Mouse (Mus musculus) cerebellum, postnatal 4 days (tissue): ENCODE measurements around the gene Col13a1.

Source experiments
- DNase-seq, 2 experiments: peaks; one replicate each; pipeline ENCODE4 v3.0.0; 2022; ENCODE audit warnings: low spot score in 2 of 2, mixed read lengths in 1 of 2

The Col13a1 gene

DNA sequence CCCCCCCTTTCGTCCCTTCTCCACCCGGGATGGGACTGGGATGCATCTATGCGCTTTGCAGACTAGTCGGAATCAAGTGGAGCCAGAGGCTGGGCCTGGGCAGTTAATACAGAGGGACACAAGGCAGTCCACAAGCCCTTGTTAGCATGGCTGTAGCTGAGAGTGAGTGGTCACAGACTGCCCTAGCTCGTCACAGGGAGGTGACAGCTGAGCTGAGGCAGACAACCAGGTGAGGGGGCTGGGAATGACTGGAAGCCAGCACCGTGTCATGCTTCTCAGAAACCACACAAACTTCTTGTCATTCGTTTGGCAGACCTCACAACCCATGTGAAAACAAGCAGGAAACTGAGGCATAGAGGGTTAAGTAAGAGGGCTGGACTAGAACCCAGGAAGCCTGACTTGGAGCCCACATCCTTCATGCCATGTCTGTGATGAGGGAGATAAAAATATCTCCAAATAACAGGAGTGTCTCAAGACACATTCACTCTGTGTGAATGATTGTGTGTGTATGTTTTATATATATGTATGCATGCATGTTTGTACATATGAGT lies 10.8 kb downstream of the Col13a1 start:
- no peak for DNase-seq

DNA sequence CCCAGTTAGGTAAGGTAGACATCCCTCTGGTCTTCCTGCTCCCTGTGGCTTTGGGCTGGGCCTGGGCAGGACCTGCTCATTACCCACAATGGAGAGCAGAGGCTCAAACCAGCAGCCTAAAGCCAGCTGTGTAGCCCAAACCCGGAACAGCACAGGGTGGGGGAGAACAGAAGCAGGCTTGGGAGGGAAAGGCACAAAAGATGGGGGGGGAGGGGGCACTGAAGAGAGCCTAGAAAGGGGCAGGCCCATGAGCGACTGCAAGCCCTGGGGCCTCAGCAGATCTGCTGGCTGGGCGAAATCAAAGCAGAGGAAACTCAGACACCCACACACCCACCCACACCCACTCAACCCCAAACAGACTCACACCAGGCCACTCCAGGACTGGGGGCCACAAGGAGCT lies 11.7 kb downstream of the Col13a1 start:
- DNase-seq, result no peak

DNA sequence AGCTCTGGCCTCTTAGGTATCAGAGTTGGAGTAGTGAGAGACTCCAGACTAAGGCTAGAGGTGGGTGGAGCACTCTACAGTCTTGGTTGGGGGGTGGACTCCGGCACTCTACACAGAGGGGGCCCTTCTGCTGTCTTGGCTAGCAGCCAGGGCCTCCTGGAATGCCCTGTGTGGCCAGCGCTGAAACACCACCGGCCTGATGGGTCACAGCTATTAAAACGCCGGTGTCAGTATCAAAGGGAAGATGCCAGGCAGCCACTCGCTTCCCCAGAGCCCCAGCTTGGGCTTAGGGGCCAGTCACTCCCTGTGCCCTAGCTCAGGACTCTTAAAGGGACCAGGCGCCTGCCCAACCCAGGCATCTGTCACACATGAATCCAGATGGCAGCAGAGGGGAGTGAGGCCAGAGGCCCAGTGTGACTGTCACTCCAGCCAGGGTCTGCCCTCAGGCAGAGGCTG lies 13.5 kb downstream of the Col13a1 start:
- peak in 1 of 2 experiments; percentile 51 for DNase-seq

DNA sequence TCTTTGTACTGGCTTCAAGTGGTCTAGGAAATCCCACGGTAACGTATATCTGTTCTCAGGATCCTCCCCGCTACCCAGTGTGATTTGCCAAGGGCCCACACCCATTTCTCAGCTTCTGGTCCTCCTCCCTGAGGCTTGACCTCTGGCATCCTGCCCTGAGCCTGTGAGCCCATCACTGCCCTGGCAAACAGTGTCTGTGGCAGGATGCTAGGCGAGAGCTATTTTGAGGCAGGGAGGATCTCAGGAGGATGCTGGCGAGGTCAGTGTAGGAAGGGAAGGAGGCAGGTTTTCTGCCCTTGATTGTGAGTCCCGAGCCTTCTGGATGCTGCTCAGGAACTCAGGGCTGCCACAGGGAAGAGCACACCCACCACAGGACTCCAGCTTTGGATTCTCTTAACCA lies 22.2 kb downstream of the Col13a1 start:
- DNase-seq, result no peak

DNA sequence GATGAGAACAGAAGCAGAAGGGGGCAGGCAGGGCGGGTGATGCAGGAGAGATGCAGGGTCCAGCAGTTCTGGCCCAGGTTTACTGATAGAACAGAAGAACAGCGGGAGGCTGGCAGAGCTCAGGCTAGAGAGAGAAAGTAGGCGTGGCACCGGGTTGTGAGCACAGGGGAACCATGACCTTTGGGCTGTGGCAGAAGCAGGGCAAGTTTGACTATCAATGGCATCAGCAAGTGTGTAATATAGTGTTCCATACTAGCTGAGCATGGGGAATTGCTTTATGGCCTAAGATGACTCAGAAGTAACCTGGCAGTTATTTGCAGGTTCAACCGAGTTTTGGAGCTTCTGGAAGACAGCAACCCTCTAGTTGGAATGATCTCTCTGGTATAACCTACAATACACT lies 25.0 kb downstream of the Col13a1 start:
- no peak for DNase-seq

DNA sequence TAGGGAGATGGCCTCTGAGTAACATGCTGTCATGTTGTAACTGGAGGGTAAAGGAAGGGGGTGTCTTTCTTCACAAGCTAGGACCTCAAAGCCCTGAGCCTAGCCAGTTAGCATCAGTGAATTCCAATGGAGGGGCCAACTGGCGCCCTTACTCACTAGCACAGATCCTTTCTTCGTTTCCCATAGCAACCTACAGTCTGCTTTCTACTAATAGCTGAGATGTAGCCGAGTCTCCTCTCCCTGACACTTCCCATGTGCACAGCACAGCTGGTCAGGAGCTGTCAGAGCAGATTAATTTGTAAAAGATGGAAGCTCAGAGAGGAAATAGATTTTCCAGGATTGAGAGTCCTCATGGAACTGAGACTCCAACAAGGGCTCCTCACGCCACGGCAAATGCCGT lies 29.4 kb downstream of the Col13a1 start:
- DNase-seq, result no peak

DNA sequence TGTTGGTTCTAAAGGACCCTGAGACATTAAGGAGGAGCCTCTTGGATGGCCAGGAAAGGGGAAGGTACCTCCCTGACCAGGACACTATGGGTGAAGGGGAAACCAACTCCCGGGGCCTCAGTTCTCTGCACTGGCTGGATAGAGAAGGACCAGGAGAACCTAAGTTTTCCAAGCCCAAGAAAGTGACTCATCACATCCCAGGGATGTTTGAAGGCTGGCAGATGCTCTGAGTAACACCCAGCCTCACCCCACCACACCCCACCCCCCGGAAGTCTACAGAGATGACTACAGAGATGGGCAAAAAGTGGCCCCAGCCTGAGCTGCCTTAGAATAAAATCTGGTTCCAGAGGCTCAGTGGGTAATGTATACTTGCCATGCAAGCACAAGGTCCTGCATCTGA lies 34.5 kb downstream of the Col13a1 start:
- DNase-seq, result no peak

DNA sequence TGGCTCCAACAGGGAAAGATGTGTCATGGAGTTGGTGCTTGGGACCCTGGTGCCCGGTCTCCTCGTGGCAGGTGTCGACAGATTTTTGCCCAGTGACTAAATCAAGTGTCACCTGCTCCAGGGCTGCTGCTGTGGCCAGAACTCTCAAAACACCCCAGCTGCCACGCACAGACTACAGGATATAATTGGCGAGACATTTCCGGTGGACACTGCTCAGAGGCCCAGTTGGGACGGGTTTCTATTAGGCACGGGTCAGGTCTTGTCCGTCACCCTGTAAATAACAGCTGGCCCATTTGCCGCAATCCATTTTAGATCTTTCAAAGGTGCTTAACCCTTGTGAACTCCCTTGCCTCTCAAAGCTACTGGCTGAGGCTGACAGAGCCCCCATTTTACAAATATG lies 35.4 kb downstream of the Col13a1 start:
- DNase-seq, result no peak

DNA sequence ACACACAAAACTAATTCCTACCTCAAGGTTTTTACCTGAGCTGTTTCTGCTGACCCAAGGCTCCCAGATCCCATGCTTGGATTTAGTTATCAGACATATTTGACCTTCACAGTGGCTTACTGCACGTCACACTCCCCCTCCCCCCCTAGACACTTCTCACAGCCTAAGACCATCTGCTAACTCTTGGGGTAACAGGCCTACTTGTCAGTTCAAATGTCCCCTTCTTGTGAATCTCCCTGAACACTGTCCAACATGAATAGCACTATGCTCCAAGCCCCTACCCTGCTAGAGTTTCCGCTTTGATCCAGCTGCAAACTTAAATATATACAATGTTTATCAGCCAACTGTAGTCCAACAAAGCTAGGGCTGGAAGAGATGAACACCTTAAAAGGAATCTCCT lies 36.2 kb downstream of the Col13a1 start:
- no peak for DNase-seq

DNA sequence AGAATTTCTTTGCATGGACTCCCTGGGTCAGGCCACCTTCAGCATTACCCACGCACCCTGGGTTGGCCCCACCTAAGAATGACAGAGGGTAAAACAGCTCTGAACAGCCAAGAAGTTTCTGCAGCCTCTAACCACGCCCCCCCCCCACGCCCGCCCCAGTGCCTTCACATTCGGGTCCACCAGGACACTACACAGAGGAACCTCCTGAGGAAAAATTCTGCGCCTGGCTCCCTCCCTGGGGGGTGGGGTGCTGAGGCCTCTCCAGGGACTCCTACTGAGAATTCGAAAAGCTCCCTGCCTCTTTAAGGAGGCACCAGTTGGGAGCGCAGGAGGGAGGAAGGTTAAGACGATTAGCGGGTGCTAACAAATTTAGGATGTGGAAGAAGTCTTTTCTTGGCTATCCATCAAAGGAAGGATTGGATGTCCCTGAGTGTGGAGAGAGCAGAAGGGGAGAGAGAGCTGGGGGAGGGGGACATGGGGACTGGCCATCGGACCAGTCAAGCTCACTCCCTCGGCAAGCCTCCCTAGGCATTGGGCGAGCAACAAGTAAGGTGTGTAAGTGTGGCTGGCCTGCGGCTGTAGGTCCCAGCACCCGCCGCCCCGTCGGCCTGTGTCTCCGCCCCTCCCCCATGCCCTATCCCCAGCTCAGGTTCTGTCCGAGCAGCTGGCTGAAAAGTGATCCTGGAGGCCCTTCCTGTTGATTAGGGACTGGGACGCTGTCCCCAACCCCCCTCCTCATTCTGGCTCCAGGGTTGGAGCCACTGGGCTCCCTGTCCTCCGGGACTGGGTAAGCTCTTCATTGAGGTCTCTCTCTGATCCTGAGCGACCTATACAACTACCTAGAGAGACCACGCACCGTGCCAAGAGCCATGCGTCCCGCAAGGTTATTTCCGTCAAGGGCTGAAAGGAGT lies 42.4 kb downstream of the Col13a1 start:
- no peak for DNase-seq

DNA sequence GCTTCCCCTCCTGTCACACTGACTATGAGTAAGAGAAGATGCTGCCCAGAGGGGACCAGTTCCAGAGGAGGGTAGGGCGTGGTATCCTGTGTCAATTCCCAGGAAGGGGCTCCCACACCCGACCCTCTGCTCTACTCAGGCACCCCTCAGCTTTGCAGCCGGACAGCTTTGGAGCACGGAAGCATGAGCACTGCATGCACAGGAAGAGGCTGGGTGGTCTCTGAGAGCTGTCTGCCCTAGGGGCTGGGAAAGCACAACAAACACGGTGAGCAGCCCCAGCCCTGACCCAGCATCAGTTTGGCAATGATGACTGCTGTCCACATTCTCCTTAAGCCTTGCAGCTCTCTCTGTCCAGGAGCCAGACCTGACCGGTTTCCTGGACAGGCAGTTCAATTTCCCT lies 47.2 kb downstream of the Col13a1 start:
- DNase-seq, result no peak

DNA sequence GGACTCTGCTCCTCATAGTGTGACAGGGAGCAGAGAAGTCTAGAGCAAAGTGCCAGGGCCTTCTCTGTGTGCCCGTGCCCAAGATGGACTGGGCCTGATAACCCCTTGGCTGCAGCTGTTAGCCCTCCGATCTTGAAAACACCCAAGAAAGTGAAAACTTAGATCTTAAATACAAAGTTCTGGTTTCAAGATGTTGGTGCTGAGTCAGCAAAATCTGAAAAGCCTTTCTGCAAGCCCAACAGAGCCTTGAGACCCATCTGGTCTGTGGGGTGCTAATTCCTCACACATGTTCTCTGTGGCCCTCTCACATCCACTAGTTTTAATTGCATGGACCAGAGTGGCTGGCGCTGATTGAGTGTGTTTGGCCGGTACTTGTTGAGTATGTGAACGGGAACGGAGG lies 49.0 kb downstream of the Col13a1 start:
- no peak for DNase-seq

DNA sequence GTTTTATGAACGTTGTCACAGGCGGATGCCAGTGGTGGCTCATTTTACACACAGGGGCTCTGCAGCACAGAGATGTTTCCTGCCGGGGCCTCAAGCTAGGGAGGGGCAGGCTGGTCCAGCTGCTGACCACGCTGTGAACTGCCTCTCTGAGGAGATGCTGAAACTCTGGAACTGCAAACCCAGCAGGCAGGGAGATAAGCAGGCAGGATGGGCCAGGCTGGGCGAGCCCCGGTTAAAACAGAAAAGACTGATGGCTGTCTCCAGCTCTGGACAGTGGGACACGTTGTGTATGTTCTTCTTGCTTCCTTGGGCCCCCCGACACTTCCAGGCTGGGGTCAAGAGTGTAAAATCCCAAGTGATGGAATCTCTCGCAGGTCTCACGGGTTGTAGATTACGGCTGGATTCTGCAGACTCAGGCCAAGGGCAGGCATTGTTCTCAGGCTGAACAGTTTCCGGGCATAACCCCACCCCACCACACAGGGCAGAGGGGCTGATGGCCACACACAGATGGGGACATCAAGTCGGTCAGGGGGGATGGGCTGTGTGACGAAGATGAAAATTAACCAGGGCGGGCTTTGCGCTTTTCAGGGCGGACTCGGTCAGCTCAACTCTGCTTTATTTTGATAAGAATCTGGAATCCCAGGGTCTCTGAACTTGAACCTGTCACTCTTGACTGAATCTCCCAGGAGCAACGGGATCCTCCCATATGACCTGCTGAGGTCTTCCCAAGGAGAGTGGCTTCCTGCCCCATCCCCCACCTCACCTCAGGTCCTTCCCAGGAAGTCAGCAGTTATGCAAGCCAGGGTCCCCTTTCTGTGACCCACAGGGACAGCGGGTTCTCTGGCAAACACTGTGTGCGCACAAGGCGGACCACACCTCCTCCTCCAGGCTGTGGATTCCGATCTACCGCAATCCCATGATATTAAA lies 49.9 kb downstream of the Col13a1 start:
- no peak for DNase-seq

DNA sequence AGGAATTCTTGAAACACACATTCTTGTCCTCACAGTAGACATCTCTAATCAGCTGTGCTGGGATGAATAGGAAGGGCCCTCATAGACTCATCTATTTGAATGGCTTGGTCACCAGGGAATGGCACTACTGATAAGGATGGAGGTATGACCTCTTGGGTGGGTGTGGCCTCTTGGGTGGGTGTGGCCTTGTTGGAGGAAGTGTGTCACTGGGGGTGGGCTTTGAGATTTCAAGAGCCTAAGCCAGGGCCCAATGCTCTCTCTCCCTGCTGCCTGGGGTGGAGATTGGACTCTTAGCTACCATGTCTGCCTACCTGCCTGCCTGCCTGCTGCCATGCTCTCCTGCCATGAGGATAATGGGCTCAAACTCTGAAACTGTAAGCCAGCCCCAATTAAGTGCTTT lies 53.2 kb downstream of the Col13a1 start:
- no peak for DNase-seq

DNA sequence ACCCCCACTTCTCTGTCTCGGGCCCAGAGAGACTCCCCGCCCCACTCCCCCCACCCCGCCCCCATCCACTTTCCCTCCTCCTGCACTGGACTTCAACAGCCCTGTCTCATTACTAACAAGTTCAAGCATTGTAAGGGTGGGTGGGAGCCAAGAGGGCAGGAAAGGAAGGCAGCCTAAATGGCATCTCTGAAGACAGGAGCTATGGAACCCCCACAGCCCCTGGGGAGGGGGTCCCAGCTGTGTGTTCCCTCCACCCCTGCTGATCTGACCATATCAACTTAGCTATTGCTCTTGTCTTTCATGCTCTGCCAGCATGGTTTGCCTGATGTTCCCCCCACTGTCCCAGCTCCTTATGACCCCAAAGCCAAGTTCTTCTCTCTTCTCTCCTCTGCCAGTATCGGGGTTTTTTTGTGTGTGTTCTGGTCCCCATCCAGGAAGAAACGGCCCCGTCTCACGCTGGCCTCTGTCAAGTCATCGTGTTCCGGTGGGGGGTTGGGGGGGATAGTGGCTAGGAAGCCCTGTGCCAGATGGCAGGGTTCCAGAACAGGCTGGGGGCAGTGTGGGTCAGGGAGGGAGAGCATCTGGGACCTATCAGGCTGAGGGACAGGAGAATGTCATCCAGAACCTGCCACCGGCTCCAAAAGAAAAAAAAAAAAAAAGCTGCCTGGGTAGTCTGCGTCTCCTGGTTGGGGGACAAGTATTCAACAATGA lies 58.1 kb downstream of the Col13a1 start:
- peak in 1 of 2 experiments; percentile 18 for DNase-seq

DNA sequence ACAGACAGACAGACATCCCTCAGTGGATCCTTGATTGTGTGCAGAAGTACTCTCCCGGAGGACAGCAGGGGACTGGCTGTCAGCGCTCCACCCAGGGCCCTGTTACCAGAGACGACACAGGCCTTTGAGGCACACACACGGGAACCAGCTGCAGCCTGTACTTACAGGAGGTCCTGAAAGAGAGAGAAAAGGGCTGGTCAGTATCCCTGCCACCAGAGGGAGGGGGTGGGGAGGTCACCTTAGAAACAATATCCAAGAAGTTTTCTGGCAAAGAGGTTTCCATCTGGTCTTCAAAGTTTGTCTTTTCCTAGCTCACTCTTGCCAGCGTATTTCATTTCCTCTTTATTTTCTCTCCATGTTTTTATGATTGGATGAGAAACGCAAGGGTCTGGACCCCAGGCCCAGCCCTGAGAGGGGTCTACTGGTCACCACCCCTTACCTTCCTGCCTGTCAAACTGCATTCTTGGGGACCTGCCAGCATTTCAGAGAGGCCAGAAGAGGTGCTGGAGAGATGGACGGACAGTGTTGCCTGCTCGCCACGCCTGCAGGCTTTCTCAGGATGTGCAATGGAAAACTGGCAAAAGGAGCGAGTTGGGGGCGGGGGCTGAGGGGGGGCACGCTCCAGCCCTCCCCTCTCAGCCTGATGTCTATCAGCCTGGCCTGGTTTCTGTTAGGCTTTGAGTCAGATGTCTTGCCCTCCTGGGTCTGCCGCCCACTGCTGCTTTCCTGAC lies 58.8 kb downstream of the Col13a1 start:
- no peak for DNase-seq

DNA sequence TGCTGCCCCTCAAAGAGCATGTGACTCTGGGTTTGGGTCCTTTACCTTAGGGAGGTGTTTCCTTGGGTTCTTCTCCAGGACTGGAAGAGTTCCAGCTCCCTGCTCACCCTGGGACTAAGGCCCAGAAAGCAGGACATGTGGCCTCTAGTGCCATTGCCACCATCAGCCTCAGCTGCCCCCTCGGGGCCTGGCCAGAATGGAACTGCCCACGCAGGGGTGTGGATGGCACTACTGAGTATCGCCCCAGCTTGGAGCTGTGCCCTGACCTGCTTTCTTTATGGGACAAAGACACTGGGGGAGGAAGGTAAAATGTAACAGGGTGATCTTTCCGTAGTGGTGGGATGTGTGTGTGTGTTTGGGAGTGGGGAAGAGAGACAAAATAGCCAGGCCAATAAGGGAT lies 59.4 kb downstream of the Col13a1 start:
- DNase-seq, result no peak

DNA sequence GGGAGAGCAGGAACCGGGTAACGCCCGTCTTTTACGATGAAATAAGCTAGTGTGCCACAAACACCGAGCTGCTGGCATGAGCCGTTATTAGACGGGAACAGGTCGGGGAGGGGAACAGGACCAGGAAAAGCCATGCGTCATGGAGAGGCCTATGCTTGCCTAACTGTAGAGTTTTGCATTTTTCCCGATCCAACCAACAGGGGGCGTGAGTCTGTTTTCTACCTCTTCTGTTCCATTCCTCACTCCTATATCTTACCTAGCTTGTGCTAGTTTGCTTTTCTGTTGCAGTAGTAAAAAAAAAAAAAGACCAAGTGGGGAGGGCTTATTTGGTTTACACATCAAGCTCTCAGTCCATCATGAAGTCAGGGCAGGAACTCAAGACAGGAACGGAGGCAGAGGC lies 61.8 kb downstream of the Col13a1 start:
- no peak for DNase-seq

DNA sequence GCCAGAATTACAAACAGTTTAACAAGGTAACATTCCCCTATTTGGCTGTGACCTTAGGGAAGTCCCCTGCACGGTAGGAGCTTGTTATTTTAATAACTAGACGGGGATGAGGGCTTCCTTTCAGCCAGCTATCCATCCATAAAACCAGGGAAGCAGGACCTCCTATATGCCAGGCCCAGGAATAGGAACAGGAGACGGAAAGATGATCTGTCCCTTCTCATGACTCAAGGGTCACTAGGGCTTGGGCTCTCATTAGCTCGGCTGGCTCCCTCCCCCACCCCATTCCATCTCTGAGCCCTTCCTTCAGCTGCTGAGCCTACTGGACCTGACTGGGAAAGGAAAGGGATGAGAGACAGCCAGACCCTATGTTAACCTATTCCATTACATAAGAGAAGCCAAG lies 67.1 kb downstream of the Col13a1 start:
- DNase-seq, result no peak

DNA sequence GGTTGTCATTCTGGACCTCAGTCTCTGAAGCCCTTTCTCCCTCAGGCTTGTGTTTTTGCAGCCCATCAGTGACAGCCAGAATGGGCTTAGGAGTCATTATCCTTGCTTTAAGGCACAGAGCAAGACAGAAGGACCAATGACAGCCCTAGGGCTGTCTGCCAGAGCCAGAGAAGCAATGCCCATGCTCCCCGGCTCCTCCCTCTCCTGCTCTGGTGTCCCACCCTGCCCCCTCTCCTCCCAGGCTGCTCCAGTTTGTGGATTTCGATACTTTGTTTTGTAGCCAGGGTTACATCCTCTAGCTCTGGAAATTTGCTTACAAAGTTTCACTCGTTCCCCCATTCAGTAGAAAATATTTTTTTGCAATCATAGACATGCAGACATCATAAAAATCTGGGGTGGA lies 69.9 kb downstream of the Col13a1 start:
- DNase-seq, result no peak

DNA sequence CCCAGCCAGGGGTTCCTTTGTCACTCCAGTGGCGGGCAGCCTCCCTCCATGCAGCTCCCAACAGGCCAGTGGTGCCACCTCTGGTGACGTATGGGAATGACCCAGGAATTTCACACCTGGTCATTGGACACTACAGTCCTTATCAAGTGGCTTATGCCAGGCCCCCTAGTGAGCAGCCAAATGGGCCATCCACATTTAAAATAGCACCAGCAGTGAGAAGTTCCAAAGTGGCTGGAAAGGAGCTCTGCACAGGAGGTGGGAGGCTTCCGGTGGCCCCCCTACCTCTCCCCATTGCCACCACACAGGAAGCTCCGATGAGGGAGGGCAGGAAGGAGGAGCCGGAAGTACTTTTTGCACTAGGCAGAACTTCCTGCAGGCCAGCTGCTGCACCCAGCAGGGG lies 72.7 kb downstream of the Col13a1 start:
- DNase-seq, result no peak
